Mouse (Mus musculus) urinary bladder, adult 18-20 months (tissue): ENCODE measurements around the gene Gm10518.
A peak's percentile ranks its signal among the peaks of the same experiment; 100 is the strongest.
"Not testable (repeated sequence)": the region's sequence is repeated elsewhere in the genome, so short reads cannot be mapped to it uniquely, and the experiment has no call there.

Experiments used
- DNase-seq, 2 experiments: peaks; one replicate each; pipeline ENCODE4 v3.0.0; 2022; ENCODE audit warnings: low spot score in 2 of 2, mixed read lengths in 2 of 2

Gene Gm10518

GRCm38 (mm10) chr1:179802610-179803512, at the start of gene Gm10518:
Gene Gm10518 (plus strand): TSS chr1:179803376.
- peak; percentile 35 to 72 for DNase-seq

- DNase-seq = no peak
These were observed 46.7 kb upstream of the Gm10518 start for GRCm38 (mm10) chr1:179756477-179756876.

GRCm38 (mm10) chr1:179760086-179760485, 43.1 kb upstream of the Gm10518 start:
- DNase-seq = no peak

- no peak for DNase-seq
These were observed 42.6 kb upstream of the Gm10518 start for GRCm38 (mm10) chr1:179760553-179760952.

GRCm38 (mm10) chr1:179776831-179777230, 26.3 kb upstream of the Gm10518 start:
- DNase-seq = no peak

GRCm38 (mm10) chr1:179784098-179784497, 19.1 kb upstream of the Gm10518 start:
- no peak for DNase-seq

GRCm38 (mm10) chr1:179785502-179785901, 17.7 kb upstream of the Gm10518 start:
- DNase-seq = no peak

- no peak for DNase-seq
These were observed 15.9 kb upstream of the Gm10518 start for GRCm38 (mm10) chr1:179787281-179787680.

- DNase-seq = no peak
These were observed 4.4 kb upstream of the Gm10518 start for GRCm38 (mm10) chr1:179798794-179799193.

GRCm38 (mm10) chr1:179803513-179804139, 450 bp downstream of the Gm10518 start, which contains the start of gene Ahctf1:
Gene Ahctf1 (minus strand): TSS chr1:179803680.
- DNase-seq = peak; percentile 92 to 98

GRCm38 (mm10) chr1:179804140-179804881, 1.1 kb downstream of the Gm10518 start:
- DNase-seq = no peak

- no peak for DNase-seq
These were observed 2.6 kb downstream of the Gm10518 start for GRCm38 (mm10) chr1:179805751-179806150.

- no peak for DNase-seq
These were observed 4.3 kb downstream of the Gm10518 start for GRCm38 (mm10) chr1:179807468-179807867.

- no peak for DNase-seq
These were observed 5.1 kb downstream of the Gm10518 start for GRCm38 (mm10) chr1:179808300-179808699.

- DNase-seq = no peak
These were observed 10.2 kb downstream of the Gm10518 start for GRCm38 (mm10) chr1:179813385-179813784.

GRCm38 (mm10) chr1:179814616-179815015, 11.4 kb downstream of the Gm10518 start:
- no peak for DNase-seq

- not testable (repeated sequence) for DNase-seq
These were observed 15.5 kb downstream of the Gm10518 start for GRCm38 (mm10) chr1:179818490-179819278.

GRCm38 (mm10) chr1:179824549-179824948, 21.4 kb downstream of the Gm10518 start:
- DNase-seq = no peak

GRCm38 (mm10) chr1:179828051-179828450, 24.9 kb downstream of the Gm10518 start:
- DNase-seq = no peak

- no peak for DNase-seq
These were observed 25.7 kb downstream of the Gm10518 start for GRCm38 (mm10) chr1:179828900-179829299.

- DNase-seq = no peak
These were observed 29.6 kb downstream of the Gm10518 start for GRCm38 (mm10) chr1:179832710-179833240.
